Mouse (Mus musculus) heart, postnatal 0 days (tissue): ENCODE measurements around the gene Msh5. TPM values are rescaled to one million over a fixed set of nuclear protein-coding genes. Genes with fewer than 3 reads are reported as not detected.

Source experiments
- ATAC-seq: fragments of 200-750 bp; cut with Nextera tagmentation; 2 replicates; pipeline ENCODE4 v1.8.0; 2017; ENCODE audit warnings: low read depth, moderate number of reproducible peaks, moderate library complexity; ENCODE audit not compliant: insufficient read depth
- DNase-seq: peaks from one replicate; pipeline ENCODE4 v3.0.0-alpha.2; 2016; ENCODE audit warnings: low spot score
- H3K27ac ChIP-seq: fragments of 300-500 bp; sonication (generic); 2 replicates; pipeline ENCODE4 v1.5.1; 2014; ENCODE audit warnings: low read depth, mild to moderate bottlenecking
- H3K27me3 ChIP-seq: fragments of 300-500 bp; sonication (generic); 2 replicates; pipeline ENCODE4 v1.6.1; 2014; ENCODE audit warnings: low read length, mixed read lengths; ENCODE audit not compliant: control insufficient read depth, insufficient read depth
- H3K36me3 ChIP-seq: fragments of 300-500 bp; sonication (generic); replicated peaks from 2 replicates; pipeline ENCODE4 v1.6.1; 2014; ENCODE audit warnings: low read length, mixed read lengths; ENCODE audit not compliant: control insufficient read depth, insufficient read depth
- H3K4me1 ChIP-seq: fragments of 300-500 bp; sonication (generic); 2 replicates; pipeline ENCODE4 v1.6.1; 2014; ENCODE audit warnings: antibody characterized with exemption; ENCODE audit not compliant: control insufficient read depth, insufficient read depth
- H3K4me2 ChIP-seq: fragments of 300-500 bp; sonication (generic); 2 replicates; pipeline ENCODE4 v1.6.1; 2014; ENCODE audit warnings: low read depth, mild to moderate bottlenecking, low read length, moderate library complexity
- H3K4me3 ChIP-seq: fragments of 300-500 bp; sonication (generic); 2 replicates; pipeline ENCODE4 v1.5.1; 2014; ENCODE audit warnings: low read depth, low read length
- H3K9ac ChIP-seq: fragments of 300-500 bp; sonication (generic); replicated peaks from 2 replicates; pipeline ENCODE4 v1.6.1; 2014; ENCODE audit warnings: low read depth, low read length, mixed read lengths
- H3K9me3 ChIP-seq: fragments of 300-500 bp; sonication (generic); replicated peaks from 2 replicates; pipeline ENCODE4 v1.6.1; 2016; ENCODE audit warnings: low read length; ENCODE audit not compliant: control insufficient read depth
- CTCF ChIP-seq: IDR thresholded peaks from 2 replicates; pipeline ENCODE4 v1.5.1; 2016; ENCODE audit warnings: antibody characterized with exemption, control low read depth, low read depth
- EP300 ChIP-seq: IDR thresholded peaks from 2 replicates; pipeline ENCODE4 v1.6.1; 2016; ENCODE audit warnings: antibody characterized with exemption, low read depth
- WGBS: fragments of 180-500 bp; shearing (Covaris S2); extraction: QIAGEN DNeasy Blood & Tissue Kit; methylation state at CpG from one replicate; pipeline ENCODE4 v1.1.7; 2014; 5-methylcytosine and 5-hydroxymethylcytosine counted together
- polyA plus RNA-seq: library from polyadenylated mRNA; unstranded; fragments of >200 nt; fragmentation: Nextera tagmentation; extraction: Ambion mirVana; gene quantifications from 2 replicates; pipeline ENCODE4 v1.2.1, GENCODE M21; 2015
- total RNA-seq: library from RNA; depleted of rRNA; stranded (reverse); fragments of >200 nt; gene quantifications from 2 replicates; pipeline ENCODE4 v1.2.3, GENCODE M21; 2014; ENCODE audit warnings: low replicate concordance

Gene Msh5
- total and polyA plus RNA-seq, 2 experiments from 2014 or later = 1.2 to 1.4 TPM

- ATAC-seq = no peak
- 90% methylated on average over 4 of the region's 4 CpGs for WGBS
- Histone ChIP-seq H3K4me3 (no peak overlapping the region), H3K4me1 (peaks cover 15% of the 10 kb centered on the region; the same call in 1 of the 2 replicates), H3K36me3 (no peaks in the 10 kb centered on the region), H3K27ac (no peak overlapping the region), H3K9me3 (no peaks in the 10 kb centered on the region), H3K4me2 (no peak overlapping the region), H3K27me3 (no peaks in the 10 kb centered on the region; the same call in 1 of the 2 replicates), H3K9ac (no peak overlapping the region)
- DNase-seq = no peak
- no peak for TF ChIP-seq EP300
- no peak for TF ChIP-seq CTCF
These were observed 34.2 kb upstream of the Msh5 start for GRCm38 (mm10) chr17:35080710-35081109.

- no peak overlapping the region for H3K9ac ChIP-seq
- H3K27ac ChIP-seq = no peak overlapping the region
- ATAC-seq = no peak
These were observed 33.7 kb upstream of the Msh5 start for GRCm38 (mm10) chr17:35080248-35080647.

GRCm38 (mm10) chr17:35079778-35080177 is 33.2 kb upstream of the Msh5 start:
- TF ChIP-seq EP300 (no peak), CTCF (peak; percentile 18; the same call in 1 of the 2 replicates)
- Histone ChIP-seq H3K4me1 (peaks cover 15% of the 10 kb centered on the region; the same call in 1 of the 2 replicates), H3K27me3 (no peaks in the 10 kb centered on the region; the same call in 1 of the 2 replicates), H3K36me3 (no peaks in the 10 kb centered on the region), H3K4me3 (no peak overlapping the region), H3K9me3 (no peaks in the 10 kb centered on the region), H3K9ac (no peak overlapping the region), H3K4me2 (peak overlapping the region; percentile 42), H3K27ac (no peak overlapping the region)
- WGBS = 10% methylated on average over 9 of the region's 9 CpGs
- DNase-seq = no peak
- ATAC-seq = 0 out of 2 replicates have a peak, but pooled peaks have one; percentile 24

More at GRCm38 (mm10) chr17:35080248-35080647, 33.7 kb upstream of the Msh5 start:
- no peak for TF ChIP-seq CTCF
- TF ChIP-seq EP300 = no peak
- 34% methylated on average over 6 of the region's 6 CpGs for WGBS
- Histone ChIP-seq H3K4me3 (no peak overlapping the region), H3K9me3 (no peaks in the 10 kb centered on the region), H3K4me1 (peaks cover 15% of the 10 kb centered on the region; the same call in 1 of the 2 replicates), H3K27me3 (no peaks in the 10 kb centered on the region; the same call in 1 of the 2 replicates), H3K4me2 (peak overlapping the region; percentile 42; the same call in 1 of the 2 replicates), H3K36me3 (no peaks in the 10 kb centered on the region)
- no peak for DNase-seq

GRCm38 (mm10) chr17:35077786-35078233 is 31.3 kb upstream of the Msh5 start, which contains the start of gene Ly6g6d:
Ly6g6d (minus strand) TSS chr17:35078065.
- whole genome bisulfite sequencing = 11% methylated on average over 14 of the region's 14 CpGs
- Histone ChIP-seq H3K36me3 (no peaks in the 10 kb centered on the region), H3K4me3 (peak within 1 kb of the TSS; percentile 36), H3K27ac (no peak within 1 kb of the TSS), H3K9ac (peak within 1 kb of the TSS; percentile 51), H3K4me2 (peak within 1 kb of the TSS; percentile 58), H3K9me3 (no peaks in the 10 kb centered on the region), H3K27me3 (no peaks in the 10 kb centered on the region; the same call in 1 of the 2 replicates), H3K4me1 (peaks cover 15% of the 10 kb centered on the region; the same call in 1 of the 2 replicates)
- TF ChIP-seq CTCF (peak; percentile 62), EP300 (no peak)
- ATAC-seq (peak; percentile 82), DNase-seq (peak; percentile 73)

- no peak for DNase-seq
- ATAC-seq = no peak
- Histone ChIP-seq H3K9me3 (no peaks in the 10 kb centered on the region), H3K9ac (no peak overlapping the region; the same call in 1 of the 2 replicates), H3K27me3 (no peaks in the 10 kb centered on the region; the same call in 1 of the 2 replicates), H3K4me3 (peak overlapping the region; percentile 36), H3K27ac (no peak overlapping the region), H3K4me2 (peak overlapping the region; percentile 58), H3K4me1 (peaks cover 15% of the 10 kb centered on the region; the same call in 1 of the 2 replicates), H3K36me3 (no peaks in the 10 kb centered on the region)
- TF ChIP-seq EP300 (no peak), CTCF (no peak)
- WGBS = 37% methylated on average over 2 of the region's 2 CpGs
These were observed 30.7 kb upstream of the Msh5 start for GRCm38 (mm10) chr17:35077285-35077684.
